Mouse (Mus musculus): ENCODE measurements around the gene Cdc42bpg. TPM values are rescaled to one million over a fixed set of nuclear protein-coding genes. Genes with fewer than 3 reads are reported as not detected.

Gene Cdc42bpg
- total and polyA plus RNA-seq, 3 experiments: 0.79 to 4.2 (median 2.3) TPM

- in situ Hi-C loops (cut with MboI; ENCODE audit: low pct_ligation_motif_present, low pct_unique_long_range_greater_than_20kb, low sequenced_read_pairs): no loop called here
- H3K9me3 ChIP-seq (replicated peaks; ENCODE audit: low read length): no peaks in the 10 kb centered on the region
- no peak overlapping the region for H3K9ac ChIP-seq (ENCODE audit: insufficient read depth, low read depth)
- H3K79me2 ChIP-seq (replicated peaks; ENCODE audit: control insufficient read depth, extremely low read depth, insufficient read depth, poor library complexity, severe bottlenecking): peaks cover 7% of the 10 kb centered on the region; the same call in 1 of the 2 replicates
- peaks cover 21 to 91% of the 10 kb centered on the region in 2 experiments for H3K4me1 ChIP-seq (ENCODE audit: control insufficient read depth in 1 of 2, insufficient read depth in 2 of 2)
- TF ChIP-seq ELF1 (IDR thresholded peaks at IDR 0.05; ENCODE audit: low read depth, low read length) (no peak), MAZ (IDR thresholded peaks at IDR 0.05; ENCODE audit: low read depth, low read length) (no peak), SMC3 (IDR thresholded peaks at IDR 0.05; ENCODE audit: low read depth, low read length) (no peak), HCFC1 (IDR thresholded peaks at IDR 0.05; ENCODE audit: low read depth, low read length) (no peak), KAT2A (IDR thresholded peaks at IDR 0.05; ENCODE audit: insufficient replicate concordance, low read length) (no peak), ZC3H11A (IDR thresholded peaks at IDR 0.05; ENCODE audit: low read depth, low read length) (no peak), RAD21 (IDR thresholded peaks at IDR 0.05; ENCODE audit: low read depth, low read length) (no peak), SIN3A (IDR thresholded peaks at IDR 0.05; ENCODE audit: low read length) (no peak), USF1 (IDR thresholded peaks at IDR 0.05; ENCODE audit: low read depth, low read length) (no peak), E2F4 (IDR thresholded peaks at IDR 0.05; ENCODE audit: insufficient replicate concordance, low read depth, low read length) (no peak)
- peaks cover 82 to 94% of the 10 kb centered on the region in 2 experiments for H3K36me3 ChIP-seq (replicated peaks in 1 of 2; ENCODE audit: control insufficient read depth in 1 of 2, insufficient read depth in 1 of 2, low read length in 1 of 2)
- dilution Hi-C loops (cut with MboI; ENCODE audit: extremely low pct_ligation_motif_present, extremely low pct_unique_long_range_greater_than_20kb, low sequenced_read_pairs): no loop called here
- no peak overlapping the region for H3K27ac ChIP-seq (ENCODE audit: insufficient read depth, low read depth)
- H3K27me3 ChIP-seq (replicated peaks): no peaks in the 10 kb centered on the region
- no peak for DNase-seq (ENCODE audit: extremely low read depth)
- no peak overlapping the region for H3K4me3 ChIP-seq (replicated peaks in 1 of 3; ENCODE audit: low read depth in 2 of 3, low read length in 2 of 3, poor library complexity in 1 of 3)
- no peak overlapping the region for H3K4me2 ChIP-seq (ENCODE audit: insufficient read depth, low read depth, poor library complexity, severe bottlenecking)
Measured at GRCm38 (mm10) chr19:6346661-6347060, 40.4 kb downstream of the Cdc42bpg start.

GRCm38 (mm10) chr19:6347615-6348014 is 41.4 kb downstream of the Cdc42bpg start:
- Histone ChIP-seq H3K4me1 (ENCODE audit: control insufficient read depth in 1 of 2, insufficient read depth in 2 of 2) (peaks cover 20 to 98% of the 10 kb centered on the region in 2 experiments), H3K36me3 (replicated peaks in 1 of 2; ENCODE audit: control insufficient read depth in 1 of 2, insufficient read depth in 1 of 2, low read length in 1 of 2) (peaks cover 89 to 96% of the 10 kb centered on the region in 2 experiments), H3K79me2 (replicated peaks; ENCODE audit: control insufficient read depth, extremely low read depth, insufficient read depth, poor library complexity, severe bottlenecking) (peaks cover 2% of the 10 kb centered on the region; the same call in 1 of the 2 replicates), H3K9ac (ENCODE audit: insufficient read depth, low read depth) (no peak overlapping the region), H3K9me3 (replicated peaks; ENCODE audit: low read length) (no peaks in the 10 kb centered on the region), H3K27ac (ENCODE audit: insufficient read depth, low read depth) (no peak overlapping the region), H3K27me3 (replicated peaks) (no peaks in the 10 kb centered on the region), H3K4me2 (ENCODE audit: insufficient read depth, low read depth, poor library complexity, severe bottlenecking) (no peak overlapping the region), H3K4me3 (replicated peaks in 1 of 3; ENCODE audit: low read depth in 2 of 3, low read length in 2 of 3, poor library complexity in 1 of 3) (no peak overlapping the region)
- in situ Hi-C loops (cut with MboI; ENCODE audit: low pct_ligation_motif_present, low pct_unique_long_range_greater_than_20kb, low sequenced_read_pairs) (no loop called here), dilution Hi-C loops (cut with MboI; ENCODE audit: extremely low pct_ligation_motif_present, extremely low pct_unique_long_range_greater_than_20kb, low sequenced_read_pairs) (no loop called here)
- TF ChIP-seq POLR2A (IDR thresholded peaks at IDR 0.05; ENCODE audit: low read depth, low read length) (no peak), HCFC1 (IDR thresholded peaks at IDR 0.05; ENCODE audit: low read depth, low read length) (no peak), RAD21 (IDR thresholded peaks at IDR 0.05; ENCODE audit: low read depth, low read length) (no peak), ELF1 (IDR thresholded peaks at IDR 0.05; ENCODE audit: low read depth, low read length) (no peak), TBP (conservative IDR thresholded peaks at IDR 0.05; ENCODE audit: low read depth, low read length) (no peak), MAZ (IDR thresholded peaks at IDR 0.05; ENCODE audit: low read depth, low read length) (no peak), MEF2A (IDR thresholded peaks at IDR 0.05; ENCODE audit: borderline replicate concordance, low read depth, low read length) (no peak), SIN3A (IDR thresholded peaks at IDR 0.05; ENCODE audit: low read length) (no peak), NELFE (IDR thresholded peaks at IDR 0.05; ENCODE audit: low read depth, low read length) (no peak), TCF12 (IDR thresholded peaks at IDR 0.05; ENCODE audit: low read depth, low read length) (no peak), KAT2A (IDR thresholded peaks at IDR 0.05; ENCODE audit: insufficient replicate concordance, low read length) (no peak), RCOR1 (conservative IDR thresholded peaks at IDR 0.05; ENCODE audit: low read depth, low read length) (no peak), IRF4 (IDR thresholded peaks at IDR 0.05; ENCODE audit: low read depth, low read length) (no peak), NRF1 (IDR thresholded peaks at IDR 0.05; ENCODE audit: low read depth, low read length) (no peak), ZKSCAN1 (IDR thresholded peaks at IDR 0.05; ENCODE audit: borderline replicate concordance, low read depth, low read length) (no peak)
- DNase-seq (ENCODE audit: extremely low read depth): no peak
